Mouse (Mus musculus) limb, embryonic 14.5 days (tissue): Measurements from ENCODE around the gene Arid3a. TPM values are rescaled to one million over a fixed set of nuclear protein-coding genes. Genes with fewer than 3 reads are reported as not detected.
A peak's percentile ranks its signal among the peaks of the same experiment; 100 is the strongest.
"Not testable (repeated sequence)": the region's sequence is repeated elsewhere in the genome, so short reads cannot be mapped to it uniquely, and the experiment has no call there.

Source experiments
- ATAC-seq: fragments of 200-750 bp; cut with Nextera tagmentation; 2 replicates; pipeline ENCODE4 v1.8.0; 2017; ENCODE audit warnings: low read depth, moderate number of reproducible peaks, moderate TSS enrichment; ENCODE audit not compliant: low FRiP score
- DNase-seq: peaks from one replicate; pipeline ENCODE4 v3.0.0-alpha.2; 2015; ENCODE audit warnings: low spot score
- H3K27ac ChIP-seq: fragments of 300-500 bp; sonication (generic); replicated peaks from 2 replicates; pipeline ENCODE4 v1.5.1; 2014; ENCODE audit warnings: low read depth, mild to moderate bottlenecking, low read length, moderate library complexity, mixed read lengths
- H3K27me3 ChIP-seq: fragments of 300-500 bp; sonication (generic); 2 replicates; pipeline ENCODE4 v1.6.1; 2014; ENCODE audit warnings: low read length, mixed read lengths; ENCODE audit not compliant: control insufficient read depth, insufficient read depth
- H3K36me3 ChIP-seq: fragments of 300-500 bp; sonication (generic); 2 replicates; pipeline ENCODE4 v1.6.1; 2014; ENCODE audit warnings: mild to moderate bottlenecking, low read length, moderate library complexity, mixed read lengths; ENCODE audit not compliant: control insufficient read depth, insufficient read depth
- H3K4me1 ChIP-seq: fragments of 300-500 bp; sonication (generic); 2 replicates; pipeline ENCODE4 v1.6.1; 2014; ENCODE audit warnings: antibody characterized with exemption, low read length, mixed read lengths; ENCODE audit not compliant: control insufficient read depth, insufficient read depth
- H3K4me2 ChIP-seq: fragments of 300-500 bp; sonication (generic); replicated peaks from 2 replicates; pipeline ENCODE4 v1.6.1; 2014; ENCODE audit warnings: low read depth, mild to moderate bottlenecking, low read length, moderate library complexity; ENCODE audit not compliant: severe bottlenecking
- H3K4me3 ChIP-seq: fragments of 300-500 bp; sonication (generic); replicated peaks from 2 replicates; pipeline ENCODE4 v1.5.1; 2014; ENCODE audit warnings: low read length
- H3K9ac ChIP-seq: fragments of 300-500 bp; sonication (generic); 2 replicates; pipeline ENCODE4 v1.6.1; 2014; ENCODE audit warnings: mild to moderate bottlenecking, low read depth, low read length, moderate library complexity; ENCODE audit not compliant: severe bottlenecking
- H3K9me3 ChIP-seq: fragments of 300-500 bp; sonication (generic); 2 replicates; pipeline ENCODE4 v1.6.1; 2016; ENCODE audit warnings: low read length; ENCODE audit not compliant: control insufficient read depth
- POLR2A ChIP-seq: fragments of 200-500 bp; IDR thresholded peaks from 2 replicates; pipeline ENCODE4 v1.8.0; 2012; ENCODE audit warnings: inconsistent platforms, mild to moderate bottlenecking, moderate library complexity, borderline replicate concordance; ENCODE audit not compliant: insufficient read depth, insufficient read length; ENCODE audit errors: extremely low read depth
- WGBS: fragments of 180-500 bp; shearing (Covaris S2); extraction: QIAGEN DNeasy Blood & Tissue Kit; methylation state at CpG from one replicate; pipeline ENCODE4 v1.1.7; 2014; 5-methylcytosine and 5-hydroxymethylcytosine counted together
- polyA plus RNA-seq, 2 experiments: library from polyadenylated mRNA; depleted of rRNA in 1 of 2; stranded (reverse) in 1 of 2; unstranded in 1 of 2; fragments of >200 nt; fragmentation: Nextera tagmentation in 1 of 2; extraction: Ambion mirVana in 1 of 2; gene quantifications; 2 replicates each; pipeline versions ENCODE4 v1.2.1 to v1.2.3; 2012 to 2014

The Arid3a gene
- polyA plus RNA-seq, 2 experiments, result 5.0 to 8.6 TPM

DNA sequence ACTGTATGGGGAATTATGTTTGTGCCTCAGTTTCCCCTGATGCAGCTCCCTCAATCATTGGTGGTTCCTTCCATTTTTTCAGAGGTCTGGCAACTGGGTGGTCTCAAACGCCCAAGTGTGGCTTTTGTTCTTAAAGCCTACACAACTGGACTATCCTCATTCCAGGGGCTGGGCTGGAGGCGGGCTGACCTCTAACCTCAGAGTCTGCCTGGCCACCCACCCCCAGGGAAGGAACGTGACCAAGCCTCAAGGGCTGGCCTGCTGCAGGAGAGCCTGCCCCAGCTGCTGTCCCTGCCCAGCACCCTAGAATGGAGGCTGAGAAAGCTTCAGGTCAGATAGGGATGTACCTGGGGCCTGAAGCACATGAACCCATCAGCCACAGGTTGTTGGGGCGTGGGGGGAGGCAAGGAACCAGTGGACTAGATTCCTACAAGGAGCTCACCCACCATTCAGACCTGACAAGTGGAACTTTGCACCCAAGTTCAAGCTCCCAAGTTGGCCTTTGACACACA, 29.9 kb downstream of the Arid3a start:
- Histone ChIP-seq H3K9me3 (no peaks in the 10 kb centered on the region), H3K27me3 (no peaks in the 10 kb centered on the region), H3K4me2 (no peak overlapping the region), H3K4me3 (no peak overlapping the region), H3K9ac (no peak overlapping the region), H3K36me3 (peaks cover 24% of the 10 kb centered on the region), H3K27ac (no peak overlapping the region), H3K4me1 (peaks cover 6% of the 10 kb centered on the region)
- DNase-seq (no peak), ATAC-seq (no peak)
- 26% methylated on average over 4 of the region's 4 CpGs for WGBS
- no peak for TF ChIP-seq POLR2A

DNA sequence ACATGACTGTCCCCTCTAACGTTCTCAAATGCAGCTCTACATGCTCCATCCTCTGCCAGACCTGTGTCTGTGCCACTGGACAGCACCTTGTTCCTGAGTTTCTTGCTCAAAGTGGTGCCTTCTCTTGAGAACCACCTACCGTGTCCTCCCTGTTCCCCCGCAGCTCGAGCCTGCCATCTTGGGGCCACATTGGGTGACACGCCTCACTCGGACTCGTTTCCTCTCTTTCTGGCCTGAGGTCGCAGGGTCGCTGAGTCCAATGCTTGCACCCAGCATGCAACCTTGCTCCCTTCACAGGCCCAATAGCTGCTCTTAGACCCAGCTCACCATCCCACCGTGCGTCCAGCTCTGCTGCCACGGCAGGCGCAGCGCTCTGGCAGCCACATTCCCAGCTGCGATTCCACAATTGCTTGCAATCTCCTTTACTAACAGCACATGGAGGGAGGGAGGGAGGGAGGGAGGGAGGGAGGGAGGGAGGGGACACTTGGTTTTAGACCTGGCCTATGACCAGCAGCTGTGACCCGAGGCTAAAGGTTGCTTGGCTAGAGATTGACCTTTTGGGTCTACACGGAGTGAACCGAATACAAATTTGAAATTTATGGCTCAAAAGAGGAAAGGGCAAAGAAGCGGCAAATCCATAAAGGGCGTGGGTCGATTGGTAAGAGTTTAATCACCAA, 31.4 kb downstream of the Arid3a start:
- no peak overlapping the region for H3K9ac ChIP-seq
- no peak for DNase-seq
- no peak overlapping the region for H3K27ac ChIP-seq
- H3K4me2 ChIP-seq, result no peak overlapping the region; the same call in 1 of the 2 replicates
- no peaks in the 10 kb centered on the region for H3K9me3 ChIP-seq
- no peaks in the 10 kb centered on the region for H3K27me3 ChIP-seq
- H3K4me3 ChIP-seq, result no peak overlapping the region
- H3K4me1 ChIP-seq, result peaks cover 6% of the 10 kb centered on the region
- no peak for TF ChIP-seq POLR2A
- 12% methylated on average over 21 of the region's 21 CpGs for WGBS
- no peak for ATAC-seq
- peaks cover 26% of the 10 kb centered on the region for H3K36me3 ChIP-seq

DNA sequence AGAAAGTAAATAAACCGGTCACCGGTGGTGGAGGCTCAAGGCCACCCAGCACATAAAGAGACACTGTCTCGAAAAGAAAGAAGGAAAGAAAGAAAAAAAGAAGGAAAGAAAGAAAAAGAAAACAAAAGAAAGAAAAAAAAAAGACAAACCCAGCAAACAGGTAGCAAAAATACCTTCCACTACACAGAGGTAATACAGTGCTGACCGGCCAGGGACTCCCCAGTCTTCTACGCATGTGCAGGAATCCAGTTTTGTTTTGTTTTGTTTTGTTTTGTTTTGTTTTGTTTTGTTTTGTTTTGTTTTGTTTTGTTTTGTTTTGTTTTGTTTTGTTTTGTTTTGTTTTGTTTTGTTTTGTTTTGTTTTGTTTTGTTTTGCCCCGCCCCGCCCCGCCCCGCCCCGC, 32.6 kb downstream of the Arid3a start:
- H3K27ac ChIP-seq, H3K9me3 ChIP-seq, ATAC-seq, H3K9ac ChIP-seq, H3K27me3 ChIP-seq, DNase-seq, H3K4me1 ChIP-seq: not testable (repeated sequence)
- WGBS, result 33% methylated on average over 10 of the region's 10 CpGs
- peaks cover 33% of the 10 kb centered on the region for H3K36me3 ChIP-seq
- H3K4me3 ChIP-seq, result peak overlapping the region; percentile 98; the same call in 1 of the 2 replicates
- H3K4me2 ChIP-seq, result peak overlapping the region; percentile 86; the same call in 1 of the 2 replicates

DNA sequence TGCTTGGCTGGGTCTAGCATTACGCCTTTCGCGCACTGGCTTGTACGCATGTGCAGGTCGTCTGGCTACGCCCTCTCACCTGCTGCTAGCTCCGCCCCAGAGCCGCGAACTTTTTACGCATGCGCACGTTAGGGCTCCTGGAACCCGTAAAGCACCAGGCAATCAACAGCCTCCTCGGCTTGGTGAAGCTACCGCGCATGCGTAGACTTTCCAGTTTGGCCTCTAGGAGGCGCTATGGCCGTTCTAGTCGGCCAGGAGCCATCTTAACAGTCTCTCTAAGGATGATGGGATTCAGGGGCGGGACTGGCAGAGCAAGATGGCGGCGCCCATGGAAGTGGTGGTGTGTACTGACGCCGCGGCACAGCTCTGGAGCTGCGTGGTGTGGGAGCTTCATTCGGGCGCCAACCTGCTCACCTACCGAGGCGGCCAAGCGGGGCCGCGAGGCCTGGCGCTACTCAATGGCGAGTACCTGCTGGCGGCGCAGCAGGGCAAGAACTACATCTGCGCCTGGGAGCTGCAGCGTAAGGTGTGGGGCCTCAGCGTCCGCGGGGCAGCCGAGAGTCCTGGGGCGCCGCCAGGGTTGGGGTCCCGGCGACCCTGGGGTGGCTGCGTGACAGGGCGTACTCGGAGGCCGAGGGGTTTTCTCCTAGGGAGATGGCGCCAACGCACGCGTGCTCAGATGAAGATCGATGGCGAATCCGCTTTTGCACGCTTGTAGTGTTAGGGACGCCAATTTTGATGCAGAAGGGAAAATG, 33.2 kb downstream of the Arid3a start, which contains the start of gene Wdr18:
Gene Wdr18 (plus strand): TSS at position 306 of the 755 bp plus-strand sequence.
- Histone ChIP-seq H3K4me2 (peak within 1 kb of the TSS; percentile 86), H3K27me3 (no peaks in the 10 kb centered on the region), H3K36me3 (peaks cover 40% of the 10 kb centered on the region), H3K4me3 (peak within 1 kb of the TSS; percentile 98), H3K9ac (peak within 1 kb of the TSS; percentile 71), H3K9me3 (no peaks in the 10 kb centered on the region), H3K27ac (peak within 1 kb of the TSS; percentile 55; the same call in 1 of the 2 replicates), H3K4me1 (peaks cover 6% of the 10 kb centered on the region)
- DNase-seq, result peak; percentile 100
- WGBS, result under 1% methylated on average over 58 of the region's 61 CpGs
- ATAC-seq, result peak; percentile 94
- peak; percentile 46; the same call in 1 of the 2 replicates for TF ChIP-seq POLR2A

DNA sequence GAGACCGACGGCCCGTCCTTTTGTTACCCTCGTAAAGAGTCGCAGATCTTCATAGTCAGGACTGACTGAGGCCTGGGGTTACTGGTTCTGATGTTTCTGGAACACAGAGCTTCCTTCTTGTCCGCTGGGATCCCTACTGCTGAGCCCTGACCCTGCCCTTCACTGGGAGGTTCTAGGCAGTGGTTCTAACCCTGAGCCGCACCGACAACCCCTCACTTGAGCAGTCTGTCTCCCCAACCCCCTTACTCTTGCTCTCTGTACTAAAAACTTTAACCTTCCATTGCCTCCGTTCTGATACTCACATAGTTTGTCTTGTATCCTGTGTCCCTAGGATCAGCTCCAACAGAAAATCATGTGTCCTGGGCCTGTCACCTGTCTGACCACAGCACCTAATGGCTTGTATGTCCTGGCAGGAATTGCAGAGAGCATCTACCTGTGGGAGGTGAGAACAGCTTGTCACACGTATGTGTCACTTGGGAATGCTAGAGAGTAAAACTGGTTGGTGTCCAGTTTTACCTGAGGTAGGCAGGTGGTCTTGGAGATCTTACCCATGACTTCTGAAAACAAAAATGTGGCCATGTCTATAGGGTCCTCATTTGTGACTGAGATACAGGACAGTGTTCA, 33.9 kb downstream of the Arid3a start:
- Histone ChIP-seq H3K27ac (no peak overlapping the region; the same call in 1 of the 2 replicates), H3K36me3 (peaks cover 47% of the 10 kb centered on the region), H3K27me3 (no peaks in the 10 kb centered on the region), H3K4me2 (peak overlapping the region; percentile 86), H3K4me3 (peak overlapping the region; percentile 98), H3K9ac (peak overlapping the region; percentile 71), H3K9me3 (no peaks in the 10 kb centered on the region), H3K4me1 (peaks cover 6% of the 10 kb centered on the region)
- no peak for TF ChIP-seq POLR2A
- ATAC-seq, result no peak
- WGBS, result 14% methylated on average over 10 of the region's 10 CpGs
- no peak for DNase-seq
